12 mouse cellular contexts compared by ENCODE assay signal in the genomic region with DNA sequence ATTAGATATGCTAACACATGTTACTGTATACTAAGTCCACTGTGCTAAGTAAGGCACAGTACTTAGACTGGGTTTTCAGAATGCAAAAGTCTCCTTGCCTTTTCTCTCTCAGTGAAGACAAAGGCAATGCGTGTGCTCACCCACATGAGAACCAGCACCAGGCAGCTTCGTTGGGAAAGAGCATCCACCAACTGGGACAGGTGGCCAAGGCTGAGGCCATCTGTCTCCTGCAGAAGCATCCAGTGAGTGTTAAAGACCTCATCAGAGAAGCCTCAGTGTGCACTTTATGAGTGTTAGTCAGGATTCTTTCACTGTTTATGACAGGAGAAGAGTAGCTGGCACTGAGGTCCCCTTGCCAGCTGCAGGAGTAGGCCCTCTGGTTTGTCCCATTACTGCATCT.
DNase-seq lines count a peak whose midpoint lies in the region; ATAC-seq and TF ChIP-seq lines count a peak whose summit lies in the region.
"Had no signal": no experiment of that assay in that cellular context is flagged by ENCODE, and none has a peak within 500 bp of the region (broad histone marks: within the 10 kb centered on the region; RNA-seq: fewer than 3 reads in every experiment).

No protein-coding gene starts in this region.

- WGBS in hindbrain, postnatal 0 days, result 46% methylated on average over 2 of the region's 2 CpGs
- 68% methylated on average over 2 of the region's 2 CpGs for WGBS in hindbrain, embryonic 12.5 days

- H3K27ac ChIP-seq in hindbrain, postnatal 0 days, result peak overlapping the region; percentile 20; the same call in 1 of the 2 replicates
- no peak overlapping the region for H3K27ac ChIP-seq in hindbrain, embryonic 12.5 days
- H3K27ac ChIP-seq in layer of hippocampus, adult 2 months, result peak overlapping the region; percentile 72

- no peaks in the 10 kb centered on the region for H3K36me3 ChIP-seq in hindbrain, postnatal 0 days (ENCODE audit: insufficient read depth, low read length)
- H3K36me3 ChIP-seq in hindbrain, embryonic 12.5 days, result no peaks in the 10 kb centered on the region

- peak; percentile 70 for ATAC-seq in hindbrain, postnatal 0 days
- ATAC-seq in hindbrain, embryonic 12.5 days (ENCODE audit: low FRiP score), result no peak

- H3K9ac ChIP-seq in hindbrain, postnatal 0 days (replicated peaks; ENCODE audit: low read length), result no peak overlapping the region
- H3K9ac ChIP-seq in hindbrain, embryonic 12.5 days, result no peak overlapping the region

- no peak for TF ChIP-seq CTCF in hindbrain, postnatal 0 days (IDR thresholded peaks at IDR 0.05; ENCODE audit: low read depth)
- TF ChIP-seq CTCF in layer of hippocampus, adult 2 months (conservative IDR thresholded peaks at IDR 0.05), result no peak

- no peaks in the 10 kb centered on the region for H3K9me3 ChIP-seq in hindbrain, postnatal 0 days (ENCODE audit: low read length)
- H3K9me3 ChIP-seq in hindbrain, embryonic 12.5 days (replicated peaks), result no peaks in the 10 kb centered on the region

- H3K27me3 ChIP-seq in hindbrain, postnatal 0 days (ENCODE audit: insufficient read depth, low read length), result no peaks in the 10 kb centered on the region
- no peaks in the 10 kb centered on the region for H3K27me3 ChIP-seq in hindbrain, embryonic 12.5 days
- H3K27me3 ChIP-seq: CH12.LX had no signal

- no peak overlapping the region for H3K4me2 ChIP-seq in hindbrain, postnatal 0 days (ENCODE audit: low read depth, low read length)
- H3K4me2 ChIP-seq in hindbrain, embryonic 12.5 days (replicated peaks), result no peak overlapping the region

- no peak overlapping the region for H3K4me3 ChIP-seq in hindbrain, postnatal 0 days (ENCODE audit: low read length)
- H3K4me3 ChIP-seq in hindbrain, embryonic 12.5 days, result no peak overlapping the region
- H3K4me3 ChIP-seq in layer of hippocampus, adult 2 months, result no peak overlapping the region

- H3K4me1 ChIP-seq in hindbrain, postnatal 0 days (ENCODE audit: insufficient read depth, low read length), result no peaks in the 10 kb centered on the region
- no peaks in the 10 kb centered on the region for H3K4me1 ChIP-seq in hindbrain, embryonic 12.5 days

- DNase-seq in hindbrain, postnatal 0 days (ENCODE audit: low spot score), result peak; percentile 40
- DNase-seq in cerebellum, adult 8-10 months, result peak; percentile 73
- peak; percentile 76 to 81 for DNase-seq in layer of hippocampus, adult 2 months (ENCODE audit: low spot score in 2 of 2)
- peak; percentile 44 to 52 for DNase-seq in right cerebral cortex, adult 2 months (ENCODE audit: low spot score in 2 of 2)
- DNase-seq in urinary bladder, adult 2 months (ENCODE audit: low spot score), result no peak
- no peak for DNase-seq in adrenal gland, adult 8-10 months
- DNase-seq in Muller cell, postnatal 12 days (ENCODE audit: inconsistent ontology term), result no peak
- DNase-seq: gastrocnemius, postnatal 10 days; kidney, adult 9 months; lung, postnatal 36 days had no signal

Comparison
In these comparisons a context has a peak if more than half of its experiments do, and no peak if none do; other contexts are left out.
1. DNase-seq: peak in hindbrain, postnatal 0 days (single experiment), cerebellum, adult 8-10 months (single experiment), layer of hippocampus, adult 2 months (2 of 2) and right cerebral cortex, adult 2 months (2 of 2); none in urinary bladder, adult 2 months (single experiment), adrenal gland, adult 8-10 months (single experiment) and Muller cell, postnatal 12 days (single experiment).